Mouse (Mus musculus) myocyte (in vitro differentiated cells): Measurements from ENCODE around the gene Gbp2b.
"Not testable (repeated sequence)": the region's sequence is repeated elsewhere in the genome, so short reads cannot be mapped to it uniquely, and the experiment has no call there.

Experiments used
- CEBPB ChIP-seq: IDR thresholded peaks from 2 replicates; pipeline ENCODE4 v1.6.1; 2011; ENCODE audit warnings: mild to moderate bottlenecking, moderate library complexity; ENCODE audit not compliant: poor library complexity, insufficient read depth, severe bottlenecking
- MAX ChIP-seq: IDR thresholded peaks from one replicate; pipeline ENCODE4 v1.6.1; 2011; ENCODE audit warnings: low read depth, mild to moderate bottlenecking, control low read depth
- MYOD1 ChIP-seq, 3 experiments: IDR thresholded peaks; one replicate each; pipeline ENCODE4 v1.6.1; 2011; ENCODE audit warnings: control low read depth in 2 of 3, low read depth in 2 of 3, mild to moderate bottlenecking in 2 of 3, moderate library complexity in 1 of 3; ENCODE audit not compliant: insufficient read length in 2 of 3, control insufficient read depth in 1 of 3
- POLR2A ChIP-seq: IDR thresholded peaks from one replicate; pipeline ENCODE4 v1.6.1; 2011; ENCODE audit warnings: low read depth, mild to moderate bottlenecking, control low read depth, moderate library complexity; ENCODE audit not compliant: insufficient read length
- REST ChIP-seq: IDR thresholded peaks from one replicate; pipeline ENCODE4 v1.6.1; 2011; ENCODE audit warnings: mild to moderate bottlenecking, control low read depth, moderate library complexity; ENCODE audit not compliant: insufficient read depth, insufficient read length
- TCF12 ChIP-seq: IDR thresholded peaks from one replicate; pipeline ENCODE4 v1.6.1; 2011; ENCODE audit warnings: mild to moderate bottlenecking, control low read depth; ENCODE audit not compliant: poor library complexity, insufficient read depth, severe bottlenecking
- TCF3 ChIP-seq: IDR thresholded peaks from one replicate; pipeline ENCODE4 v1.6.1; 2011; ENCODE audit warnings: low read depth, control low read depth; ENCODE audit not compliant: insufficient read length

GRCm38 (mm10) chr3:142647836-142648235, 53.2 kb downstream of the Gbp2b start:
- TF ChIP-seq POLR2A; MAX; CEBPB; MYOD1 (IDR thresholded peaks at IDR 0.05; ENCODE audit: control insufficient read depth in 1 of 3, insufficient read length in 2 of 3, low read depth in 2 of 3); TCF12; TCF3; REST: not testable (repeated sequence)
